9 mouse cellular contexts compared by ENCODE assay signal in genomic region chr5:13585559-13586207, GRCm38 (mm10).
DNase-seq lines count a peak whose midpoint lies in the region.
"Had no signal": no experiment of that assay in that cellular context is flagged by ENCODE, and none has a peak within 500 bp of the region (broad histone marks: within the 10 kb centered on the region; RNA-seq: fewer than 3 reads in every experiment).

No protein-coding gene starts in this region.

- peak; percentile 22 for DNase-seq in heart, postnatal 4 days
- DNase-seq in heart, adult 11 months, result no peak
- DNase-seq in lung, postnatal 10 days, result peak; percentile 11
- DNase-seq in lung, postnatal 14 days, result no peak
- DNase-seq in adipocyte (ENCODE audit: low spot score), result peak; percentile 66
- DNase-seq in retina, embryonic 14.5 days (ENCODE audit: low spot score), result peak; percentile 59
- DNase-seq in adrenal gland, adult 2 months, result no peak
- DNase-seq: kidney, adult 2 months; liver had no signal

Comparison
In these comparisons a context has a peak if more than half of its experiments do, and no peak if none do; other contexts are left out.
1. DNase-seq: peak in heart, postnatal 4 days (single experiment), lung, postnatal 10 days (single experiment), adipocyte (single experiment) and retina, embryonic 14.5 days (single experiment); none in heart, adult 11 months (single experiment), lung, postnatal 14 days (single experiment) and adrenal gland, adult 2 months (single experiment).